Mouse (Mus musculus): ENCODE results near the gene Scml4. TPM values are rescaled to one million over a fixed set of nuclear protein-coding genes. Genes with fewer than 3 reads are reported as not detected.

The Scml4 gene
- polyA plus RNA-seq, 2 experiments, result 0.92 to 1.1 TPM

- Histone ChIP-seq H3K9ac (ENCODE audit: low read depth, low read length, severe bottlenecking) (no peak overlapping the region), H3K4me3 (replicated peaks; ENCODE audit: low read length) (no peak overlapping the region), H3K9me3 (ENCODE audit: control insufficient read depth, low read length) (no peaks in the 10 kb centered on the region), H3K27ac (replicated peaks; ENCODE audit: low read depth, low read length) (no peak overlapping the region), H3K4me2 (replicated peaks; ENCODE audit: low read depth, low read length, severe bottlenecking) (no peak overlapping the region), H3K36me3 (ENCODE audit: control insufficient read depth, insufficient read depth, low read length) (no peaks in the 10 kb centered on the region), H3K4me1 (ENCODE audit: control insufficient read depth, insufficient read depth, low read length) (peaks cover 7% of the 10 kb centered on the region), H3K27me3 (ENCODE audit: control insufficient read depth, insufficient read depth, low read length) (no peaks in the 10 kb centered on the region)
- ATAC-seq (ENCODE audit: low FRiP score, low read depth) (no peak), DNase-seq (ENCODE audit: low spot score) (no peak)
- no peak for TF ChIP-seq POLR2A (IDR thresholded peaks at IDR 0.05; ENCODE audit: borderline replicate concordance, extremely low read depth, insufficient read depth, insufficient read length)
- WGBS, result 89% methylated on average over 23 of the region's 23 CpGs
These were observed 70.0 kb downstream of the Scml4 start for GRCm38 (mm10) chr10:42930121-42930650.

GRCm38 (mm10) chr10:42932862-42933480 lies 72.8 kb downstream of the Scml4 start:
- Histone ChIP-seq H3K36me3 (ENCODE audit: control insufficient read depth, insufficient read depth, low read length) (no peaks in the 10 kb centered on the region), H3K9ac (ENCODE audit: low read depth, low read length, severe bottlenecking) (no peak overlapping the region), H3K27ac (replicated peaks; ENCODE audit: low read depth, low read length) (no peak overlapping the region), H3K9me3 (ENCODE audit: control insufficient read depth, low read length) (no peaks in the 10 kb centered on the region), H3K27me3 (ENCODE audit: control insufficient read depth, insufficient read depth, low read length) (no peaks in the 10 kb centered on the region), H3K4me1 (ENCODE audit: control insufficient read depth, insufficient read depth, low read length) (peaks cover 7% of the 10 kb centered on the region), H3K4me2 (replicated peaks; ENCODE audit: low read depth, low read length, severe bottlenecking) (no peak overlapping the region), H3K4me3 (replicated peaks; ENCODE audit: low read length) (no peak overlapping the region)
- TF ChIP-seq POLR2A (IDR thresholded peaks at IDR 0.05; ENCODE audit: borderline replicate concordance, extremely low read depth, insufficient read depth, insufficient read length), result no peak
- DNase-seq (ENCODE audit: low spot score), result no peak
- no peak for ATAC-seq (ENCODE audit: low FRiP score, low read depth)
- WGBS, result 19% methylated on average over 14 of the region's 14 CpGs

DNA sequence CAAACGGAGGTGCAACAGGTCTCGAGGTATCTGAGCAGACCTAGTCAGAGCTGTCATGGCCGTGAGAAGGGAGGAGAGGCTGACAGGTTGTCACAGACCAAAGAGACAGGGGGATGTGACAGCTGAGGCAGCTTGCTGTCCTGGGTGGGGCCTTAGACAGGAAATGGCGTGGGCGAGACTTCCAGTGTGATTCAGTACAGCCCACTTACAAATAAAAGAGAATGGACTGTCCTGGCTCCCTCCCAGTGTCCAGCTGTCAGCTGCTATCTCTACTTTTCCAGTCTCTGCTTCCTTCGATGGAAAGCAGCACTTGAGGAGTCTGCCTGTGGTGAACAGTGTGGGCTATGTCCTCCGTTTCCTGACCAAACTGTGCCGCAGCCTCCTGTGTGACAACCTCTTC lies 74.5 kb downstream of the Scml4 start:
- DNase-seq (ENCODE audit: low spot score) (no peak), ATAC-seq (ENCODE audit: low FRiP score, low read depth) (no peak)
- Histone ChIP-seq H3K9ac (ENCODE audit: low read depth, low read length, severe bottlenecking) (no peak overlapping the region), H3K36me3 (ENCODE audit: control insufficient read depth, insufficient read depth, low read length) (no peaks in the 10 kb centered on the region), H3K4me1 (ENCODE audit: control insufficient read depth, insufficient read depth, low read length) (peaks cover 9% of the 10 kb centered on the region), H3K27me3 (ENCODE audit: control insufficient read depth, insufficient read depth, low read length) (no peaks in the 10 kb centered on the region), H3K27ac (replicated peaks; ENCODE audit: low read depth, low read length) (no peak overlapping the region), H3K4me3 (replicated peaks; ENCODE audit: low read length) (no peak overlapping the region), H3K9me3 (ENCODE audit: control insufficient read depth, low read length) (no peaks in the 10 kb centered on the region), H3K4me2 (replicated peaks; ENCODE audit: low read depth, low read length, severe bottlenecking) (no peak overlapping the region)
- no peak for TF ChIP-seq POLR2A (IDR thresholded peaks at IDR 0.05; ENCODE audit: borderline replicate concordance, extremely low read depth, insufficient read depth, insufficient read length)
- 72% methylated on average over 8 of the region's 8 CpGs for WGBS

DNA sequence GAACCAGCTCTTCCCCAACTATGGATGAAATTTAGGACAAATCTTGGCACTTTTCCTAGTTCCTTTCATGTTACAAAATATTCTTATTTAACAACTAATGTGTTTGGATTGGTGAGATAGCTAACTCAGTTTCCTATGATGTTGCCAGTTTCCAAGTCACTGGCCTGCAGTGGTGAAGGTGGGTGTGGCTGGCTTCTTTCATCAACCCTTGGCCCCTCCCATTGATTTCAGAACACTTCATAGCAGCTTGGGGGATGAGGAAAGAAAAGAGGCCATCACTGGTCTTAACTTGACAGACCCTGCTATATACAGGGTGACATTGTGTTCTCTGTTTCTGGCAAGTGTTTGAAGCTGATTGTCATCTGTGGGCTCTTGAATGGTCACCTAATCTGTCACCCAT lies 76.0 kb downstream of the Scml4 start:
- Histone ChIP-seq H3K27me3 (ENCODE audit: control insufficient read depth, insufficient read depth, low read length) (no peaks in the 10 kb centered on the region), H3K4me3 (replicated peaks; ENCODE audit: low read length) (no peak overlapping the region), H3K4me1 (ENCODE audit: control insufficient read depth, insufficient read depth, low read length) (peaks cover 24% of the 10 kb centered on the region), H3K4me2 (replicated peaks; ENCODE audit: low read depth, low read length, severe bottlenecking) (no peak overlapping the region), H3K9me3 (ENCODE audit: control insufficient read depth, low read length) (no peaks in the 10 kb centered on the region), H3K27ac (replicated peaks; ENCODE audit: low read depth, low read length) (no peak overlapping the region), H3K36me3 (ENCODE audit: control insufficient read depth, insufficient read depth, low read length) (no peaks in the 10 kb centered on the region), H3K9ac (ENCODE audit: low read depth, low read length, severe bottlenecking) (no peak overlapping the region)
- TF ChIP-seq POLR2A (IDR thresholded peaks at IDR 0.05; ENCODE audit: borderline replicate concordance, extremely low read depth, insufficient read depth, insufficient read length), result no peak
- ATAC-seq (ENCODE audit: low FRiP score, low read depth) (no peak), DNase-seq (ENCODE audit: low spot score) (no peak)

DNA sequence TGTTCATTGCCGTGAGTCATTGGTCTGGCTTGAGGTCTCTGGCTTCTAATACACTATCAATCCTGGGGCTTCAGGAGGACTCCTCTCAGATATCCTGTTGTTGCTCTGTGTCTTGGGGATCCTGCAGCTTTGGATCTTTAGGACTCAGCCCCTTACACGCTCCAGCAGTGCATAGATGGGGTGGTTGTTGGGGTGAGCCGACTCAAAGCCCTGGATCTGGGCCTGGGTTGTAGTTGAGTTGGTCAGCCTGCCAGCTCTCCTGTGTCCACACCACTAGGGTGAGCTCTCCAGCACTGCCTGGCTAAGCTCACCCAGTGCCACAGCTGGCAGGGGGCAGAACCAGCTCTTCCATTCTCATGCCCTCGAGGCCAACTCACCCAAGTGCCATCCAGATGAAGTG lies 78.2 kb downstream of the Scml4 start:
- WGBS, result 78% methylated on average over 4 of the region's 4 CpGs
- H3K9ac ChIP-seq (ENCODE audit: low read depth, low read length, severe bottlenecking), result no peak overlapping the region
- no peak overlapping the region for H3K4me3 ChIP-seq (replicated peaks; ENCODE audit: low read length)
- DNase-seq (ENCODE audit: low spot score) (no peak), ATAC-seq (ENCODE audit: low FRiP score, low read depth) (no peak)
- H3K27ac ChIP-seq (replicated peaks; ENCODE audit: low read depth, low read length), result no peak overlapping the region
- no peaks in the 10 kb centered on the region for H3K27me3 ChIP-seq (ENCODE audit: control insufficient read depth, insufficient read depth, low read length)
- peaks cover 20% of the 10 kb centered on the region for H3K4me1 ChIP-seq (ENCODE audit: control insufficient read depth, insufficient read depth, low read length)
- TF ChIP-seq POLR2A (IDR thresholded peaks at IDR 0.05; ENCODE audit: borderline replicate concordance, extremely low read depth, insufficient read depth, insufficient read length), result no peak
- H3K36me3 ChIP-seq (ENCODE audit: control insufficient read depth, insufficient read depth, low read length), result no peaks in the 10 kb centered on the region
- H3K4me2 ChIP-seq (replicated peaks; ENCODE audit: low read depth, low read length, severe bottlenecking), result no peak overlapping the region
- no peaks in the 10 kb centered on the region for H3K9me3 ChIP-seq (ENCODE audit: control insufficient read depth, low read length)
